Mouse (Mus musculus) olfactory bulb, adult 2 months (tissue): ENCODE measurements around the gene Grm6.

Experiments
- CTCF ChIP-seq: fragments of 200-500 bp; IDR thresholded peaks from 2 replicates; pipeline ENCODE4 v1.5.1; 2012; ENCODE audit warnings: low read depth, mild to moderate bottlenecking, low read length, moderate library complexity; ENCODE audit not compliant: insufficient read depth
- POLR2A ChIP-seq: fragments of 200-500 bp; IDR thresholded peaks from 2 replicates; pipeline ENCODE4 v1.6.1; 2012; ENCODE audit warnings: mild to moderate bottlenecking, low read depth, low read length, moderate library complexity; ENCODE audit not compliant: insufficient read depth

DNA sequence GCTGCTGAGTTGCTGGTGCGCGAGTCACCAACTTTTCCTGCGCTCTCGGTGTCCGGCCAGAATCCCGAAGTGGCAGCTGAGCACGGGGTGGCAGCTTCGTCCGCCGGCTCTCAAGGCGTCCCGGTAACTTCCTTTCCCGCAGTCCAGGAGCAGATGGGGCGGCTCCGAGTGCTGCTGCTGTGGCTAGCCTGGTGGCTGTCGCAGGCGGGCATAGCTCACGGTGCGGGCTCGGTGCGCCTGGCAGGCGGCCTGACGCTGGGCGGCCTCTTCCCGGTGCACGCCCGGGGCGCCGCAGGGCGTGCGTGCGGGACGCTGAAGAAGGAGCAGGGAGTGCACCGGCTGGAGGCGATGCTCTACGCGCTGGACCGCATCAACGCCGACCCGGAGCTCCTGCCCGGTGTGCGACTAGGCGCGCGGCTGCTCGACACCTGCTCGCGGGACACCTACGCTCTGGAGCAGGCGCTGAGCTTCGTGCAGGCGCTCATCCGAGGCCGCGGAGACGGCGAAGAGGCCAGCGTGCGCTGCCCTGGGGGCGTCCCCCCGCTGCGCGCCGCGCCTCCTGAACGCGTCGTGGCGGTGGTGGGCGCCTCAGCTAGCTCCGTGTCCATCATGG lies 610 bp downstream of the Grm6 start:
- no peak for TF ChIP-seq CTCF
- no peak for TF ChIP-seq POLR2A
